Mouse (Mus musculus) ES-Bruce4 (cell line): ENCODE results near the gene 2310034G01Rik. TPM values are rescaled to one million over a fixed set of nuclear protein-coding genes. Genes with fewer than 3 reads are reported as not detected.

Source experiments
- H3K27ac ChIP-seq: 2 replicates; pipeline ENCODE4 v1.5.1; 2012; ENCODE audit warnings: low read length, inconsistent platforms; ENCODE audit not compliant: insufficient read depth
- H3K27me3 ChIP-seq: 2 replicates; pipeline ENCODE4 v1.6.1; 2012; ENCODE audit warnings: mild to moderate bottlenecking, low read length, inconsistent platforms; ENCODE audit not compliant: control insufficient read depth, poor library complexity, insufficient read depth, severe bottlenecking
- H3K36me3 ChIP-seq: 2 replicates; pipeline ENCODE4 v1.6.1; 2012; ENCODE audit warnings: inconsistent platforms, mild to moderate bottlenecking, low read length, moderate library complexity; ENCODE audit not compliant: control insufficient read depth, poor library complexity, insufficient read depth, severe bottlenecking
- H3K4me1 ChIP-seq: one replicate; pipeline ENCODE4 v1.8.1; 2011; ENCODE audit warnings: low read length; ENCODE audit not compliant: control insufficient read depth, insufficient read depth
- H3K4me3 ChIP-seq: 2 replicates; pipeline ENCODE4 v1.5.1; 2011; ENCODE audit warnings: low read depth, mild to moderate bottlenecking, low read length
- H3K9ac ChIP-seq: 2 replicates; pipeline ENCODE4 v1.6.1; 2012; ENCODE audit warnings: low read depth, mild to moderate bottlenecking, inconsistent platforms; ENCODE audit not compliant: poor library complexity, severe bottlenecking
- H3K9me3 ChIP-seq: replicated peaks from 2 replicates; pipeline ENCODE4 v1.6.1; 2012; ENCODE audit warnings: mild to moderate bottlenecking, low read length, inconsistent platforms; ENCODE audit not compliant: control insufficient read depth, poor library complexity, insufficient read depth, severe bottlenecking
- CTCF ChIP-seq: IDR thresholded peaks from one replicate; pipeline ENCODE4 v1.8.1; 2011; ENCODE audit warnings: low read depth, low read length
- EP300 ChIP-seq: IDR thresholded peaks from 2 replicates; pipeline ENCODE4 v1.6.1; 2011; ENCODE audit warnings: low read depth, low read length; ENCODE audit not compliant: insufficient read depth
- POLR2A ChIP-seq: IDR thresholded peaks from one replicate; pipeline ENCODE4 v1.8.1; 2011; ENCODE audit warnings: low read length; ENCODE audit not compliant: insufficient read depth
- polyA plus RNA-seq: library from polyadenylated mRNA; stranded (reverse); fragments of >200 nt; gene quantifications from 2 replicates; pipeline ENCODE4 v1.2.4, GENCODE M21; 2011; ENCODE audit warnings: low read depth; ENCODE audit not compliant: missing spikeins, insufficient read depth, insufficient read length

2310034G01Rik gene
- polyA plus RNA-seq, 1 experiment, result 0.43 TPM

DNA sequence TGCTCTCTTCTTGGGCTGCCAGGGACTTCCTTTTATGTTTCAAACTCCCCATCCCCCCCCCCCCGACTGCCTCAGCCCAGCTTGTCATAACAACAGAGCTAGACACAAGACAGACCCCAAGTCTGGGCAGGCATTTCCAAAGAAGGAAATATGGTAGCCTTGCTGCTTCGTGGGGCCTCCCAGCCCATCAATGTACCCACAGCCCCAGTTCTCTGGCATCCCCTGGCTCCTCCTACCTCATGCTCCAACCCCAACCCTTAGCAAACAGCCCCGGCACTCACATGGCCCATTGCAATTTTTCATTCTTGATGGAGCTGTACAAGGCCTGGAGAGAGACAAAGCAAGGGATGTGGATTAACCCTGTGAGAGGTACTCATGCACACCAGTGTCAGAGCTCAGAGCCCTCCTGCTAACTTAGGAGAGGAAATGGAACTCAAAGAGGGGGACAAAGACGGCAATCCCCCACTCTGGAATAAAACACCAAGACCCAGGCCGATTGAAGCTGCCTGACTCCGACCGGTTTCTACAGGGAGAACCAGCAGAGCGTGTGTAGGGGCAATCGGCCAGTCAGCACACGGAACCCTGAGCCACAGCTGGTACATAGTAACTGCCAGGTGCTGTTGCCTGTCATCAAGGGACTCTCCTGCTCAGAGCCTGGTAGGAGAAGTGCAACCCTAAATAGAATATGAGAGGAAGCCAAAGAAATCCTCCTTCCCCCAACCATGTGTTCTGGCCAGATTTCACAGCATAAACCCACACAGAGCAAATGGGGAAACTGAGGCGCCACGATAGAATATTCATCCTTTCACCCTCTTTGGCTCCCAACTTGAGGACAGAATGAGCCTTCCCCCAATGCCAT, 34.1 kb downstream of the 2310034G01Rik start:
- Histone ChIP-seq H3K9ac (no peak overlapping the region), H3K27me3 (peaks cover 9% of the 10 kb centered on the region), H3K4me1 (no peaks in the 10 kb centered on the region), H3K36me3 (no peaks in the 10 kb centered on the region), H3K4me3 (no peak overlapping the region), H3K9me3 (no peaks in the 10 kb centered on the region), H3K27ac (no peak overlapping the region)
- TF ChIP-seq EP300 (no peak), CTCF (no peak), POLR2A (no peak)

DNA sequence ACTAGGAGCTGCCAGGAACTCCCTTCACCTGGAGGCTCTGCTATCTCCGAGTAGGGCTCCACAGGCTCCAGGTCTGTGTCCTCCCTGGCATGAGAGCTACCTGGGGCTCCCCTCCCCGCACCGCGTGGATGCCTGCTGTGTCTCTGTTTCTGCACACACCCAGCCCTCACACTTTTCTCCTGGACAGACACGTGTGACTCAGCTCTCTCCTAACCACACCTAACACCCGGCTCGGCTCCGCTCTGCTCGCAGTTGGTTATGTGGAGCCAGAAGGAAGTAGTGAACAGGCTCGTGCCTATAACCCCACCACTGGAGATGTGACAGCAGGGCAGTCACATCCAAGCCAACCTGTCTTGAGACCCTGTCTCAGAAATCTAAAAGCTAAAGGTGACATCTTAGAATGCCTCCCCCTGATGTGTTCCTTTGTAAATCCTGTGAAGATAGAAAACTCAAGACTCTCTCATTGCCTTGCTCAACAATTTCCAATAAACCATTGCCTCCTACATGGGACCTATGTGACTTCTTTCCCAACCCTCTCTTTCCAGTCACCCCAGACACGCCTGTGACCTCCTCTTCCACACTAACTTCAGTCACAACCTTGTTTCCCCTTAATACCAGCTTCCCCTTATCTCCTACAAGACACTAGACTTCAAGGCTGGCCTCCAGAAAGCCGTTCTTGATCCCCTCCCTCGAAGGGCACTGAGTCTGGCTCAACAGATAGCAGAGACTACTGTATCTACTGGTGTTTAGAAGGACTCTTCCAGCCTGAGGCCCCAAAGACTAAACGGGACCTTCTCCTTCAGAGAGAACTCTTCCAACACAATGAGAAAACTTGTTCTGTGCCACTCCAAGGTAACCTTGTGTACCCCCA, 35.0 kb downstream of the 2310034G01Rik start:
- Histone ChIP-seq H3K4me1 (no peaks in the 10 kb centered on the region), H3K9me3 (no peaks in the 10 kb centered on the region), H3K4me3 (no peak overlapping the region), H3K36me3 (no peaks in the 10 kb centered on the region), H3K9ac (no peak overlapping the region), H3K27ac (no peak overlapping the region), H3K27me3 (peaks cover 9% of the 10 kb centered on the region)
- TF ChIP-seq POLR2A (no peak), EP300 (no peak), CTCF (no peak)

DNA sequence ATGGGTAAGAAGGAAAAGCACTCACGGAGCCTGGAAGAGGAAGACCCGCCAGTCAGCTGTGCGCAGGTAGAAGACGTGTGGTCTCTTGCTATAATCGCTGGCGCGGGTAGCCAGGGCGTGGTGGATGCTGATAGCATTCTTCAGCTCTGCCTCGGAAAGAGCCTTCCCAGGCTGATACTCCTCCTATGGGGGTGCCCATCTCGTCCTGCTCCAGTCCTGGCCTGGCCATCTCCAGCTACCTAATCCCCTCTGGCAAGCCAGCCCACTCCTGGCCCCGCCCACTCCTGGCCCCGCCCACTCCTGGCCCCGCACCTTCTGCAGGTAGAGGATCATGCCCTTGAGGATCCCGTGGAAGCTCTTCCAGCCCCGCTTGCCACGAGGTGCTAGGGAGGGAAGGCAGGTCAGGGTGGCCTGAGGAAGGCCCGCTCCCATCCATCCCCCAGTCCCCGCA, 35.9 kb downstream of the 2310034G01Rik start:
- no peaks in the 10 kb centered on the region for H3K36me3 ChIP-seq
- no peaks in the 10 kb centered on the region for H3K4me1 ChIP-seq
- no peak overlapping the region for H3K27ac ChIP-seq
- TF ChIP-seq CTCF (no peak), EP300 (no peak), POLR2A (no peak)
- peaks cover 9% of the 10 kb centered on the region for H3K27me3 ChIP-seq
- H3K9ac ChIP-seq, result no peak overlapping the region
- no peaks in the 10 kb centered on the region for H3K9me3 ChIP-seq
- H3K4me3 ChIP-seq, result peak overlapping the region; percentile 42

DNA sequence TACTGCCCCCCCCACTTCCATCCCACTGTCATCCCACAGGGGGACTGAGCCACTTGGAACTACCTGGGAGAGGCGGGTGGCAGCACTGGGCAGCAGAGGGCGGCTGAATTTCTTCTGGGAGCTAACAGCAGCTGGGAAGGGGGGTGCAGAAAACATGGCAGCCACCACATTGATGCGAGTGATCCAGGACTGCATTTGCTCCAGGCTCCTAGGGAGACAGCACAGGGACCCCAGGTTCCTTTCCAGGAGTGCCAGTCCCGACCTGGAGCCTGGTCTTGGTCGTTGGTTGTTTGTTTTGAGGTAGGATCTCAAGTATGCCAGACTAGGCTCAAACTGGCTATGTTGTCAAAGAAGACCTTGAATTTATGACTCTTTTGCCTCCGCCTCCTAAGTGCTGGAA, 36.5 kb downstream of the 2310034G01Rik start:
- no peaks in the 10 kb centered on the region for H3K36me3 ChIP-seq
- H3K27me3 ChIP-seq, result peaks cover 9% of the 10 kb centered on the region
- H3K9me3 ChIP-seq, result no peaks in the 10 kb centered on the region
- no peak overlapping the region for H3K27ac ChIP-seq
- no peaks in the 10 kb centered on the region for H3K4me1 ChIP-seq
- TF ChIP-seq POLR2A, result no peak
- no peak overlapping the region for H3K9ac ChIP-seq
- no peak overlapping the region for H3K4me3 ChIP-seq

DNA sequence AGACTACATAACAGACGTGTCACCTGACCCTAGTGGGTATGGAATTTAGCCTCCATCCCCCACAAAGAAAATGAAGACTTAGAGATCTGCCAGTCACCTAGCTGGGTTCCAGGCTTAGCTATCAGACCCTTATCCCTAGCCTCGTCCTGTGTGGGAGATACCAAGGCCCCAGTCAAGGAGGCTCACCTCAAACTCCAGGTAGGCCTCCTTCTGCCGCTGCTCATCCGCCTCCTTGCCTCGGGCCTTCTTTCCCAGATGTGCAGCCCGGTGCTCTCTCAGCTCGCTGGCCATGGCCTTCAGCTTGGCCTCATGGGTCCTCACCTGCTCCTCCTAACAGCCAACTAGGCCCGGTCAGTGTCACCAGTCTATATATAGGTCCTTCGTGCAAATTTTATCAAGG, 37.0 kb downstream of the 2310034G01Rik start:
- Histone ChIP-seq H3K36me3 (no peaks in the 10 kb centered on the region), H3K9me3 (no peaks in the 10 kb centered on the region), H3K4me3 (no peak overlapping the region), H3K27me3 (peaks cover 9% of the 10 kb centered on the region), H3K9ac (no peak overlapping the region), H3K27ac (no peak overlapping the region), H3K4me1 (no peaks in the 10 kb centered on the region)
- TF ChIP-seq POLR2A, result no peak
- no peak for TF ChIP-seq CTCF
- TF ChIP-seq EP300, result no peak
